Mouse (Mus musculus): ENCODE results near the gene Zfp740. TPM values are rescaled to one million over a fixed set of nuclear protein-coding genes. Genes with fewer than 3 reads are reported as not detected.
A peak's percentile ranks its signal among the peaks of the same experiment; 100 is the strongest.

Zfp740 gene
- total RNA-seq, 1 experiment from 2014 or later = 44.0 TPM

DNA sequence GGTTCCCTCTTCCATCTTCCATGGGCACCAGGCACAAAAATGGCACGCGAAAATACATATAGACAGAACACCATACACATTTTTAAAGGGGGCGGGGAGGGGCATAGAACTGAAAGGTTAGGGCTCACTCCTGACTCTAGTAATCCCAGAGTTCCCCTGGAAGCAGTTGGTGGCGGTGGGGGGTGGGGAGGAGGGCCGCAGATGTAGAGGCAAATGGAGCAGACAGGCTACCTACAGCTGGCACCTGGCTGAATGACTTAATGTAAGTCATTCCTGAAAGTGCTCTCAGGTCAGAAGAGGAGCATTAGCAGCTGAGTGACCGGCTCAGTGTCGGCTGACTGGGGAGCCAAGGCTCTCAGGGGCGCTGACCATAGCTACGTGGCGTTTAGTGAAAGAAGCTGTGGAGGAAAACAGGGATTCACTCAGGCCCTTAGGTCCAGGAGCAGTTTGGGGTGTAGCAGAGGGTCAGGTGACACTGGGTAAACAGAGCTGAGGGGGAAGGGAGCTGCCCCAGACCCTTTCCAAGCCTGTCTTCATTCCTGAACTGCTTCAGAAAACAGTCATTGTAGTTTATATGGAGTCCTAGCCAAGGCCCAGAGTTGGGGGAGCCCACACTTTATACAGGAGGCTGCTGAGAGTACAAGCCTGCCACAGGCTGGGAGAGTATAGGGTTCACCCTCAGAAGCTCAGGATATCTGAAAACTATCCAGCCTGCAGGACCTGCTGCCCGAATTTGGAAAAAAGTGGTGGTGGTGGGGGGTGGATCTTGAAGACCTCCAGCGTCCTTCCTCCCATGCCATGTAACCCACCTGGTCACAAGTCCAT, 39.6 kb downstream of the Zfp740 start:
- no peak for ATAC-seq (replicated peaks in 1 of 2; ENCODE audit: insufficient read depth in 1 of 2, low FRiP score in 2 of 2, low TSS enrichment in 1 of 2, low read depth in 1 of 2, poor library complexity in 2 of 2, severe bottlenecking in 2 of 2)

DNA sequence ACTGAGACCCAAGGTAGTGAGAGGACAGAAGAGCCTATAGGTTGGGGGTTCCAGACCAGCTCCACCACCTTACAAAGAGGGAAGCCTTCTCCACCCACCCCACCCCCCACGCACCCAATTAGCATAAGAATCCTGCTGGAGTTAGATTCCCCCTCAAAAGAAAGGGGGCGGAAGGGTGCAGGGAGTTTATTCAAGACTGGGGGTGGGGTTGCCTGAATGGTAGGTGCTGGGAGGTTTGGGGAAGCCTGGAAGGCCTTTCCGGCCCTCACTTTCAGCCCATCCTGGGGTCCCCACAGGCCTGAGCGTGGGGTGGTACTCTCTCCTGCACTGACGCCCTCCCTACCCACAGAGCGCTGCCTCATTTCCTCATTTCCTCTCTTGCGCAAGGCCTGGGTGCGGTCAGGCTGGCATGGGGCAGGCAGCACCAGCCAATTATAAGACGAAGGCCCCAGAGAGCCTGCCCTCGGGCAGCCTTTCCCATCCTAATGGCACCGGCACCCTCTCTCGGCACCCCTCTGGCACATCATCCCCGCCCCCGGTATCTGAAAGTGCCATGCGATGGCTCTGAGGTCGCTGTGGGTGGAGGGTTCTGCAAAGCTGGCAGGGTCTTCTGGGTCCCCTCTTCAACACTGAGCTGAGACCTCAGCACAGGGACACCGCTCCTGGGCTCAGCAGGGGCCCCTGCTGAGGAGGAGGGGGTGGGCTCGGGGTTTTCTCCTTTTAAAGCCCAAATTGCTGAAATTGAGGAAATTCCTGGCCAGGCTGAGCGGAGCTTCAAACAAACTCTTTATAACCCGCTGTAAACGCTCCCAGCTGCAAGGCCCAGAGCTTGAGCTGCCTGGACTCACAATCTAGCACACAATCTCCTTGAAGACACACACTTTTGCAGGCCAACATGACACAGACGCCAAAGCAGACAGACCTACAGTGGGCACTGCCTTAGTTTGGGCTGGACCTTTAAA, 40.5 kb downstream of the Zfp740 start:
- peak; percentile 84 to 86 for ATAC-seq (replicated peaks in 1 of 2; ENCODE audit: insufficient read depth in 1 of 2, low FRiP score in 2 of 2, low TSS enrichment in 1 of 2, low read depth in 1 of 2, poor library complexity in 2 of 2, severe bottlenecking in 2 of 2)

DNA sequence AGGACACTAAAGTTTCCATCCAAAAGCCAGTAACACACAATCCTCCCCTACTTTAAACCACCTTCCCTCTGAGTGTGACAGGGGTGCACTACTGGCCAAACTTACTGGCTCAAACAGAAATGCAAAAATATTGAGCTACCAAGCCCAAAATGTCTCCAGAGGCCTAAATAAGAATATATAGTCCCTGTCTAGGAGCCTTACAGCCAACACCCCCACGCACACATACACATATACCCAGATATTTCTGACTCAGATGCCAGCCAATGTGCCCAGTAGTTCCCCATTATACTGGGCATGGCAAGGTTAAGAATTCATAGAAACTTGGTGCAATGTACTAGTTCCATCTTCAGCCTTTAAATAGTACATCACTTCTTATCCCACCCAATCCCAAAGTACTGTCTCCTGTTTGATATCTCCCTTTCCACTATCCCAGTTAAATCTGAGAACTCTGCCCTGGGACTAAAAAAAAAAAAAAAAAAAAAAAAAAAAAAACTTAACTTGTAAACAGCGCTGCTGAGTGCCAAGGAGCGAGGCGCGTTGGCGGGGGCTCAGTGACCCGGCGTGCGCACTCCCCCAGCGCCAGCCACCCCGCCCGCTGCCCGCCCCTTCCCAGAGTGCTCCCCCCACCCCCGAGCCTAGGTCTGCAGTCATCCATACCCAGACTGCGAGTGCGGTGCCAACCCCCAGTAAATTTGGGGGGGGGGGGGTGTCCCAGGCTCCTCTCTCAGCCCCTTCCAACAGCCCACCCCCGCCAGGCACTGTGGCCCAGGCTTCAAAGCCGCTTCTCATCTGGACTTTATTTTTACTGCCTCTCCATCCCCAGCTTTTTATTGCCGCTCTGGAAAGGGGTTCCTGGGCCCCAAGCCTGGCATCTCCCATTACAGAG, 41.5 kb downstream of the Zfp740 start:
- ATAC-seq (replicated peaks in 1 of 2; ENCODE audit: insufficient read depth in 1 of 2, low FRiP score in 2 of 2, low TSS enrichment in 1 of 2, low read depth in 1 of 2, poor library complexity in 2 of 2, severe bottlenecking in 2 of 2) = no peak

DNA sequence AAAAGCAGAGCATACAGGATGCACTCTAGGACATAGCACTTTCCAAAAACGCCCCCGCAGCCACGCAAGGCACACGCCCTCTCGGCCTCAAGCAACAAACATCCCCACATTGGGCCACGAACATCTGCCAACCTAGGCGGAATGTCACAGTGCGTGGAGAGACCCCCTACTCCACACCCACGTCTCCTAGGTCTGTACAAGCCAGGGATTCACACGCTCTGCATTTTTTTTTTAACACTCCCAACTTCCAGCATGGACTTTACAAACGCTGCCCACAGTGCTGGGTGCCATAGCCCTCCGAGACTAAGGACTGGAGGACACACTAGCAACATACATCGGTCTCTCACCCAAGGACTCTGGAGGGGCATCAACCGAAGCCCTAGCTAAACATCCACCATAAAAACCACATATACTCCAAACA, 42.4 kb downstream of the Zfp740 start:
- no peak for ATAC-seq (replicated peaks in 1 of 2; ENCODE audit: insufficient read depth in 1 of 2, low FRiP score in 2 of 2, low TSS enrichment in 1 of 2, low read depth in 1 of 2, poor library complexity in 2 of 2, severe bottlenecking in 2 of 2)

DNA sequence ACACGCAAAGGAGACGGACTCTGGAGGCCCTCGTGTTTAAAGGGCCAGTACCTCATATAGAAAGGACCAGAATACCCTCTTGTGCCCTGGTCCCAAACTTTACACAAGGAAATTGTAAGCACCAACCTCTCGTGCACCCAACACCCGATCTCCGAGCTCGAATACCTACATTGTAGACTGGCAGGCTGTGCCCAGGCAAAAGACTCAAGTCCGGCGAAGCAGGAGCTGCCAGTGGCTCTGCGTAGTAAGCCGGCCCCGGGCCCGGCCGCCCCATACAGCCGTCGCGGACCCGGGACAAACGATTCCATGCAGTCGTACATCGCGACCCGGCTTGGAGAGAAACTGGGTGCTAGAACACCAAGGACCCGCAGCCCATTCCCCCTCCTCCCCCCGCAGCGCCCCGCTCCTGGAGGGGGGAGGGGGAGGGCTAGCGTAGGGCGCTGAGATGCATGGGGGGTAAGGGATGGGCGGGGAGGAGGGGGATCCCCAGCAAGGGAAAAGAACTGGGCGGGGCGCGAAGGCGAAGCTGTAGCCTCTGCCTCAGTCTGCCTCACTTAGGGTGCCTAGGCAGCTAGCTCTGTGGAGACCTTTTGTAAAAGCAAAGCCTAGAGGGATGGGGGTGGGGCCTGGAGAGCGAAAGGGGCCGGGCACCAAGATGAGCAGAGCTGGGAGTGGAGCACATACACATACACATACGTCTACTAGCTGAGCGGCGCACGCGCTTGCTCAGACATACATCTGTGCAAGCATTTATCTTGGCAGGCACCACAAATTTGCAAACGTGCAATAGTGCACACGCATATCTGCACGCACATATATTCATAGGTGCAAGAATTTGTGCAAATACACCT, 43.1 kb downstream of the Zfp740 start:
- ATAC-seq (replicated peaks in 1 of 2; ENCODE audit: insufficient read depth in 1 of 2, low FRiP score in 2 of 2, low TSS enrichment in 1 of 2, low read depth in 1 of 2, poor library complexity in 2 of 2, severe bottlenecking in 2 of 2) = peak; percentile 8 to 27; a peak in 1 of 4 replicates

DNA sequence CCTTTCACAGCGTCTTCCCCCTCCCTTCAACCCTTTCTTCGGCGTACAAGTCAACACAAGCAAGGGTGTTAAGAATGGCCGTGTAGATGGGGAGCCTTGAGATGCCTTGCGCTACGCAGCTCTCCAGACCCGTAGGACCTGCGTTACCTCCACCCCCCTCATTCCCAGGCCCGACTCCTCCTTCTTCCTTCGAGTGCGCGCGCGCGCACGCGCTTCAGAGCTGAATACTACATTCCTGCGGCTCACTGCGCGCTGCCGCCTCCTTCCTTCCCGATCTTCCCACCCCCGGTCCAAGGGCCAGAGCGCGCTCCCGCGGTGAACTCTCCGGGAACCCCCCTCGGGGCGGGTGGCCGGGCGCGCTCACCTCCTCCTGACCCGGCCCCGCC, 43.8 kb downstream of the Zfp740 start:
- peak; percentile 30 to 46; a peak in 3 of 4 replicates for ATAC-seq (replicated peaks in 1 of 2; ENCODE audit: insufficient read depth in 1 of 2, low FRiP score in 2 of 2, low TSS enrichment in 1 of 2, low read depth in 1 of 2, poor library complexity in 2 of 2, severe bottlenecking in 2 of 2)

DNA sequence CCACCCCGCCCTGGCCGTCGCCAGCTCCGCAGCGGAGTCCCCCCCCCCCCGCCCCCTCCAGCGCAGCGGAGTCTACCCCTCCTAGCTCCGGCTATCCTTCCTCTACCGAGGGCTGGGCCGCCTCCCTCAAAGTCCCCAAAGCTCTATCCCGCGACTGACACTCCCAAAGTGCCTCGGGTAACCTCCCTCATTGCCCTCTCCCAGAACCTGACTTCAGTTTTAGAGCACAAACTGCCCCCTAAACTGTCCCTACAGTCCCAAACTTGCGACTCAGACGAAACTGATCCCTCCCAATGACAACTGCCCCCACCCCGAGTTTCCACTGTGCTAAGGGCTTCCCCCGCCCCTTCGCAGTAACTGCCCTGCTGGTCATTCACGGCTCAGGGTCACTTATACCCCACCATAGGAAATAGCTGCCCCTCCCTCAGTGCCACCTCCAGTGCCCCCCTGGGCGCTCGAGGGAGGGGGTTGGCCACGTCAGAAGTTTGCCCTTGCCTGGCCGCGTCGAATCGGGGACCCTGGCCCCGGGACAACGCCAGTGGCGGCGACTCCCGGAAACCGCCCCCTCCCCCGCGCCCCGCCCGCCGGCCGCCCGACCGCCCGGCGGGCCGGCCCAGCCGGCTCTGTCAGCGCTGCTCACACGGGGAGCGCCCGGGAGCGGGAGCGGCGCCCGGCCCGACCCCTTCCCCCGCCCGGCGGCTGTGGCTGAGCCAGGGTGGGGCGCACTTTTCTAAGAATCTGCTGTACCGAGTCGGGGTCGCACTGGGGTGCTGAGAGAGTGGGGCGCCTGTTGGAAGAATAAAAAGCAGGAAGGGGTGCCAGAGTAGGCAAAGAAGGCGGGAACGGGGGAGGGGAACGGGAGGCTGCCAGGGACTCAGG, 44.4 kb downstream of the Zfp740 start:
- ATAC-seq (replicated peaks in 1 of 2; ENCODE audit: insufficient read depth in 1 of 2, low FRiP score in 2 of 2, low TSS enrichment in 1 of 2, low read depth in 1 of 2, poor library complexity in 2 of 2, severe bottlenecking in 2 of 2) = 0 out of 4 replicates have a peak, but pooled peaks have one; percentile 2 to 14

DNA sequence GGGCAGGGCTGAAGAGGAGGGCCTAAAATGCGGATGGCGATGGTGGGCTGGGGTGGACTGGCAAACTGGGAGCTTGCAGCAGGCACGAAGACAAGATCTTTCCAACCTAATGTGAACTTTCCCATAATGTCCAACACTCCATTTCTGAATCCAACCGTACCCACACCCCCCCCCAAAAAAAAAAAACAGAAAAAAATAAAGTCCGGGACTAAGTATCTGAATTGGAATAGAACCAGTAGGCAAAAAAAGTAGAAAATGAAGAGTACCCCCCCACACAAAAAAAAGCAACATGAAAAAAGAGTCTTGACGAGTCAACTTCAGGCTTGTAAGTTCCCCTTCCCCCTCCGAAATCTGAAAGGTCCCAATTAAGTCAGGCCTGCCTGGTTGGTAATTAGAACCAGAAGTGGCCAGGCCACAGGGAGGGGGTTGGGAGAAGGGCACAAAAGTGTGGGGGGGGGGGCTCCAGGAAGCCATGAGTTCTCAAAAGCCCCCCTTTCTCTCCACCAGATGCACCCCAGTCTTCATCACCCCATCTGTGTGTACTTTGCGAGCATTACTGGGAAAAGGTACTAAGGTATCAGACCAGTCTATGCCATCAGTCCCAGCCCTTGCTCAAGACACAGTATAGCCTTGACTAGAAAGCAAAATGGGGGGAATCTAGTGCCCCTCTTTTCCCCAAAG, 45.2 kb downstream of the Zfp740 start:
- no peak for ATAC-seq (replicated peaks in 1 of 2; ENCODE audit: insufficient read depth in 1 of 2, low FRiP score in 2 of 2, low TSS enrichment in 1 of 2, low read depth in 1 of 2, poor library complexity in 2 of 2, severe bottlenecking in 2 of 2)

DNA sequence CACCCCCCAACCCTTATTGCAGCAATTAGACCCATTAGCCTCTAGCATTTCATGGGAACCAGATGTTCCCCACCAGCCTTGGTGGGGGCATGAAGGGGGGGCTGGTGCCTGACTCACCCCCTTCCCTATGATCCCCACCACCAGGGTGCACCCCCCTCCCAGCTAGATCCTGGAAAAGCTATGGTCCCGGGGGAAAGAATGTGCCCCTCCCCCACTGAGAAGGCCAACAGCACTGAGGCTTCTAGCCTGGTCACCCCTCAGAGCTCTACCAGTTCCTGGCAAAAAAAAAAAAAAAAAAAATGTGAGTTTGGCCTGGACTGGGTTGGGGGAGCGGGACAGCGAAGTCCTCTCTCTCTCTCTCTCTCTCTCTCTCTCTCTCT, 45.8 kb downstream of the Zfp740 start:
- no peak for ATAC-seq (replicated peaks in 1 of 2; ENCODE audit: insufficient read depth in 1 of 2, low FRiP score in 2 of 2, low TSS enrichment in 1 of 2, low read depth in 1 of 2, poor library complexity in 2 of 2, severe bottlenecking in 2 of 2)

DNA sequence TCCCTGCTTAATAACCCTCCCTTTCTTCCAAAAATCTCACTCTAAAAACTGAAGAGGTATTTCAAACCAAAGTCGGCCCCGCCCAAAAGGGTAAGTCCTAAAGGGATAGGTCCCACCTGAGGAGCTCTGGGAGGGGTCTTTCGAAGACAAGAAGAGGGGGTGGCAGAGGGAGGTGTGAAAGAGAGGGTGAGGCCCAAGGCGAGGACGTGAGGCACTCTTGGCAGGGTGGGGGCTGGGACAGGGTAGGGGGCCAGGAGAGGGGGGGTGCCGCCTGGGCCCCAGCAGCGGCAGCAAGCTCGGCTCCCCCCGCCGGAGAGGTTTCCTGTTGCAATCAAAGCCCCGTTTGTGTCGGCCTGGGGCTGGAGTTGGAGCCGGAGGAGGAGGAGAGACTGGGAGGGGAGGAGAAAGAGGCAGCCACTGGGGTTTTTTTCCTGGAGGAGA, 46.2 kb downstream of the Zfp740 start:
- ATAC-seq (replicated peaks in 1 of 2; ENCODE audit: insufficient read depth in 1 of 2, low FRiP score in 2 of 2, low TSS enrichment in 1 of 2, low read depth in 1 of 2, poor library complexity in 2 of 2, severe bottlenecking in 2 of 2) = no peak

DNA sequence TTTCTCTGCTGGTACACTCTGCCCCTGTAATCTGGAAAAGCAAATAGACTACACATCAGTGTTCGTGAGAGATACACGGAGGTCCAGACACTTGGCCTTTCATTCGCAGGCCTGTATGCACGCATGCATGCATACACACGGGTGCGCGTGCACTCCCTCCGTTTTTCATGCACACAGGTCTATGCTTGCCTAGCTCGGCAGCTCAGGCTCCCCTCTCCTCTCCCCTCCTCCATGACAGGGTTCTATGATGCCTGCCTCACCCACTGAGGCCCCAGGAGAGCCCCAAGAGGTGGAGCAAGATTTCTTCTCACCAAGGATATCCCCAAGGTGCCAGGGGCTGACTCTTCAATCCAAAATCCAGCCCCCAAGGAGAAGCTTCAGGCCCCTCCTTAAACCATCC, 46.9 kb downstream of the Zfp740 start:
- no peak for ATAC-seq (replicated peaks in 1 of 2; ENCODE audit: insufficient read depth in 1 of 2, low FRiP score in 2 of 2, low TSS enrichment in 1 of 2, low read depth in 1 of 2, poor library complexity in 2 of 2, severe bottlenecking in 2 of 2)

DNA sequence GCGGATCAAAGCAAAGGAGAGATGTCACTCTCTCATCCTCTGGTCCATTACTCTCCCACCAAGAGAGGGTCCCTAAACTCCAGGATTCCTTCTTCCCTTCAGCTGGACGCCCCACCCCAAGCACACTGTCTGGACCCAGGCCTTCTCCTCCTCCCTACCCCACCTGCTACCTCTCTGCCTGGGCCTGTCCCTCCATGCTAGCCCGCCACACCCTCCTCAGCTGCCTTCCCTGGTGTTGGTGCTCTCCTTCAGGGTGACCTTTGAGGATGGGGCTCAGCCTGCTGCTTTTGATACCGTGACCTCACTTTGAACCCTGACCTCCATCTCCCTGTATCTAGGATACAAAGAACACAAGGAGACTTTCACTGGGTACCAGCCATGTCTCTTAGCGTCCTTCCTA, 47.5 kb downstream of the Zfp740 start:
- no peak for ATAC-seq (replicated peaks in 1 of 2; ENCODE audit: insufficient read depth in 1 of 2, low FRiP score in 2 of 2, low TSS enrichment in 1 of 2, low read depth in 1 of 2, poor library complexity in 2 of 2, severe bottlenecking in 2 of 2)

DNA sequence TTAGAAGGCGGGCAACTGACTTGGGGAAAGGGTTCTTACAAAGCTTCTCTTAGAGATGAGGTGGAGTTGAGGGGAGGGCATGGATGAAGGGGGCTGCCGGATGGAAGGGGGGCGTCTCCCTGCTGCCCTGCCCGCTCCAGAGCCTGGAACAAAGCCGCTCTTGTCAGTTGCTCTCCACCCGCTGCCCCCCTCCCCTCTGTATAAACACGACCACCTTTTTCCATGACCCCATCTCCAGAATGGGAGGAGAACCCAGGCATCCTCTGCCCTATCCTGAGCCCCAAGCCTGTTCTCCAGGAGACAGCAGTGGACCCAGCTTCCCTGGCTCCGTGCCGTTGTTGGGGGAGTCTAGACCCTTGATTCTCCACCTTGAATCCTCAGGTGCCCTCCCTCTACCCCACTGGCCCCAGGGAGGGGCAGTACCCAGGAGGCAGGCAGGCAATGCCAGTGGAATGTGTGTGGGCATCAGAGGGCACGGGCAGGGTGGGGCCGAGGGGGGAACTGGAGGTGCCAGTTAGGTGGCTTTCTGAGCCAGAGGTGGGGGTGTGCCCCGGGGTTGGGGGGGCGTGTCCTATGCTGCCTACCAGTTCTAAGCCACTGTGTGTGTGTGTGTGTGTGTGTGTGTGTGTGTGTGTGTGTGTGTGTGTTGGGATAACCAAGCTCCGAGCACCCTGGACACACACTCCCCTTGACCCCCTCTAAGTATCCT, 52.7 kb downstream of the Zfp740 start:
- ATAC-seq (replicated peaks in 1 of 2; ENCODE audit: insufficient read depth in 1 of 2, low FRiP score in 2 of 2, low TSS enrichment in 1 of 2, low read depth in 1 of 2, poor library complexity in 2 of 2, severe bottlenecking in 2 of 2) = no peak

DNA sequence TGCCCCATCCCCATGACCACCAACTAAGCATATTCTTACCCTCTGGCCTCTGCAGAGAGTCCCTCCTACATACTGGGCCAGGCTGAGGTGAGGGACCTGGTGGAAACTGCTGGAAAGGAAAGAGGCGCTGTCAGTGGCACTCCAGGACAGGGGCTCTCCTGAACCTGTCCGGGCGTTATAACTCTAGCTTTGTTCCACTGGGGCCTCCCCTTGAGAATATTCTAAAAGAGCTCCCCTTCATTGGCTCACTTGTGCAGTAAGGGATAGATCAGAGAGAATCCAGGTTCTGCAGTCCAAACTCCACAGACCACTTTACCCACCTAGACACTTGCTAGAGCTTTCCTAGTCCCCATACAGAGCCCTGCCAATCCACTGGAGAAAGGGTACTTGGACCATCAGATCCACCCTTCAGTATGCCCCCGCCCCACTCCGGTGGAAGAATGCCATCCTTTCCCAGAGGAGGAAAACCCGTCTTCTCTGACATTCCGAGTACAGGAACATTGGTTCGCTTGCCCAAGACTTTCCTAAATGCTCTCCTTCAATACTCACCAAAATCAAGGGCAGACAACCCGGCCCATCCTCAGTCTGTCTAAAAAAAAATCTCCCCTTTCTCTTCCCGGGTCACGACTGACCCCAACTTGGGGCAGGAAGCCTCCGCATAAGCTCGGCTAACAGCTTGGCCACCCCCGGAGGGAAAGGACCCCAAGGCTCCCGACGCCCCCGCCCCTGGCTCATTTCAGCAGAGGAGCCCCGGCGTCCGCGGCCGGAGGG, 53.6 kb downstream of the Zfp740 start:
- no peak for ATAC-seq (replicated peaks in 1 of 2; ENCODE audit: insufficient read depth in 1 of 2, low FRiP score in 2 of 2, low TSS enrichment in 1 of 2, low read depth in 1 of 2, poor library complexity in 2 of 2, severe bottlenecking in 2 of 2)

All from hematopoietic stem cell, adult 5-6 weeks (primary cell).